Mouse (Mus musculus) bone marrow, adult 2 months (tissue): Measurements from ENCODE around the gene Man2a1. TPM values are rescaled to one million over a fixed set of nuclear protein-coding genes. Genes with fewer than 3 reads are reported as not detected.
A peak's percentile ranks its signal among the peaks of the same experiment; 100 is the strongest.

ENCODE experiments used
- H3K27ac ChIP-seq: fragments of 200-500 bp; 2 replicates; pipeline ENCODE4 v1.5.1; 2012; ENCODE audit warnings: low read depth, mild to moderate bottlenecking, control low read depth, inconsistent platforms, low read length; ENCODE audit not compliant: control insufficient read depth, poor library complexity, insufficient read depth
- H3K4me1 ChIP-seq: fragments of 200-500 bp; 2 replicates; pipeline ENCODE4 v1.6.1; 2011; ENCODE audit warnings: low read length; ENCODE audit not compliant: control insufficient read depth, insufficient read depth
- H3K4me3 ChIP-seq: fragments of 200-500 bp; replicated peaks from 2 replicates; pipeline ENCODE3; 2011; ENCODE audit warnings: mild to moderate bottlenecking, low read depth, low read length, control low read depth; ENCODE audit not compliant: control insufficient read depth
- CTCF ChIP-seq: fragments of 200-500 bp; IDR thresholded peaks from 2 replicates; pipeline ENCODE4 v1.5.1; 2011; ENCODE audit warnings: low read length, control low read depth; ENCODE audit not compliant: control insufficient read depth, insufficient read depth
- POLR2A ChIP-seq: fragments of 200-500 bp; IDR thresholded peaks from 2 replicates; pipeline ENCODE4 v1.6.1; 2011; ENCODE audit warnings: low read depth, mild to moderate bottlenecking, control low read depth, low read length, borderline replicate concordance; ENCODE audit not compliant: control insufficient read depth
- WGBS: fragments of 180-500 bp; shearing (Covaris S2); methylation state at CpG from one replicate; pipeline ENCODE4 v1.1.7; 2018; 5-methylcytosine and 5-hydroxymethylcytosine counted together
- polyA plus RNA-seq: library from polyadenylated mRNA; stranded (reverse); fragments of >200 nt; gene quantifications from 2 replicates; pipeline ENCODE4 v1.2.4, GENCODE M21; 2011; ENCODE audit warnings: low replicate concordance; ENCODE audit not compliant: missing spikeins, insufficient read depth, insufficient read length

The Man2a1 gene
- polyA plus RNA-seq: 8.0 and 22.5 TPM in 2 replicates

GRCm38 (mm10) chr17:64600372-64601090 is at the start of gene Man2a1:
Man2a1 (plus strand) TSS chr17:64600736.
- Histone ChIP-seq H3K4me3 (peak within 1 kb of the TSS; percentile 82), H3K4me1 (no peaks in the 10 kb centered on the region), H3K27ac (peak within 1 kb of the TSS; percentile 97)
- peak; percentile 46; the same call in 1 of the 2 replicates for TF ChIP-seq POLR2A
- no peak for TF ChIP-seq CTCF
- under 1% methylated on average over 58 of the region's 69 CpGs for WGBS

- no peak overlapping the region for H3K4me3 ChIP-seq
- H3K4me1 ChIP-seq: no peaks in the 10 kb centered on the region
- no peak overlapping the region for H3K27ac ChIP-seq
- 83% methylated on average over 10 of the region's 10 CpGs for WGBS
- TF ChIP-seq CTCF (no peak), POLR2A (no peak)
These were observed 47.2 kb upstream of the Man2a1 start for GRCm38 (mm10) chr17:64553358-64553757.

DNA sequence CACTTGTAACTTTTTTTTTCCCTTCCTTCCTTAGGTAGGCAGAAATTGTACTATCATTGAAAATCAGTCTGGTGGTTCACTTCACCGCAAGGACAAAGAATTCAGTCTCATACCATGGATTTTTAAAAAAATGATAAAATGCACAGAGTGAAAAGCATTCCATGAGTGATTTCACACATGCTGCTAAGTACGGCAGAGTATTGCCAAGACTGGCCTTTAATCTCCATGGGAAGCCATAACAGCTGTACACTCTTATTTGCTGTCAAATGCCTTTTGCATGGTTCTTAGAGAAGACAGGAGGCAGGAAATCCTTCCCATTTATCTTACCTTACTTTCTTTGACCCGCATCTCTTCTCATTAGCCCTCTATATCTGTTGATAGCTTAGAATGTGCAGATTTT is 45.6 kb upstream of the Man2a1 start:
- no peak overlapping the region for H3K4me3 ChIP-seq
- 91% methylated on average over 3 of the region's 3 CpGs for WGBS
- no peak overlapping the region for H3K27ac ChIP-seq
- no peak for TF ChIP-seq CTCF
- TF ChIP-seq POLR2A: no peak
- no peaks in the 10 kb centered on the region for H3K4me1 ChIP-seq

GRCm38 (mm10) chr17:64556661-64557445 is 43.7 kb upstream of the Man2a1 start:
- H3K4me3 ChIP-seq: no peak overlapping the region
- H3K4me1 ChIP-seq: no peaks in the 10 kb centered on the region
- no peak overlapping the region for H3K27ac ChIP-seq
- 86% methylated on average over 22 of the region's 22 CpGs for WGBS
- TF ChIP-seq CTCF (no peak), POLR2A (no peak)

GRCm38 (mm10) chr17:64558994-64559540 is 41.5 kb upstream of the Man2a1 start:
- Histone ChIP-seq H3K4me1 (no peaks in the 10 kb centered on the region), H3K27ac (no peak overlapping the region), H3K4me3 (no peak overlapping the region)
- WGBS: 24% methylated on average over 4 of the region's 4 CpGs
- TF ChIP-seq POLR2A: no peak
- no peak for TF ChIP-seq CTCF

- WGBS: 76% methylated on average over 6 of the region's 6 CpGs
- H3K4me3 ChIP-seq: no peak overlapping the region
- H3K4me1 ChIP-seq: no peaks in the 10 kb centered on the region
- no peak overlapping the region for H3K27ac ChIP-seq
- TF ChIP-seq POLR2A (no peak), CTCF (no peak)
These were observed 34.1 kb upstream of the Man2a1 start for GRCm38 (mm10) chr17:64566435-64566834.

DNA sequence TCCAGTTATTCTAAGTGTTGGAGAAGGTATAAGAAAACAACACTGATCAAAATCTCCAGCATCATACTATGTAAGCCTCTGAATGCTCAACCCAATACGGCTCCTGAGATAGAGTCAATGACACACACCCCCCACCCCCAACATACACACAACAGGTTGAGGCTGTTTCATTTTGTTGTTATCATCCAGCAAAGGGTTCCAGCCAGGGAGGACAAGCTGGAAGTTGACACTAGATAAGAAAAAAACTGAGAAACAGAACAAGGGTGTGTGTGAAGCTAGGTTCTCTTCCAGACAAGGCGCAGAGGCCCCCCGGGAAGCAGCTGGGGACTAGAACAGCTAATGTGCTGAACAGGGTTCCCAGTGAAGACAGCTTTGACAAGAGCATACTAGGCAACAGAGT is 33.0 kb upstream of the Man2a1 start:
- H3K4me3 ChIP-seq: no peak overlapping the region

DNA sequence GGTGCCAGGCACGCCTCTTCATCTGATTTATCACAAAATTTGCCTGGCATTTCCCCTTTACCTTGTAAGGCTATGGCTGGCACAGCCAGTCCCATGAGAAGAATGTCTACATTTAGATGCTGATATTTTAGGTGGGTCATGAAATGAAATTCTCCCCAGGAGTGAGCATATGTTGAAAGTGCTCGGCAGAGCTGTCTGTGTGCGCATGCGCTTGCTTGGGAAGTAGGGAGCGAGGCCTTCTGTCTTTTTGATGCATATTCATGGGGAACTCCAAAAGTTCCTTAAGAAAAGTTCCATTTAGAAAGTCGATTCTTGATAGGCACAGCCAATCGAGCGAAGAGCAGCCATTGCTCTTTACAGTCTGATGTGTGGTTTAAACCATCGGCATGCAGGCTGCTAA is 26.6 kb upstream of the Man2a1 start:
- H3K4me3 ChIP-seq: no peak overlapping the region
- TF ChIP-seq POLR2A: no peak
- TF ChIP-seq CTCF: no peak
- WGBS: 86% methylated on average over 9 of the region's 9 CpGs

More for the DNA sequence above, 33.0 kb upstream of the Man2a1 start:
- TF ChIP-seq CTCF (no peak), POLR2A (no peak)
- Histone ChIP-seq H3K27ac (no peak overlapping the region), H3K4me1 (no peaks in the 10 kb centered on the region)
- 68% methylated on average over 3 of the region's 3 CpGs for WGBS

More for the DNA sequence above, 26.6 kb upstream of the Man2a1 start:
- H3K27ac ChIP-seq: no peak overlapping the region
- H3K4me1 ChIP-seq: no peaks in the 10 kb centered on the region
